Mouse (Mus musculus) C2C12 (cell line): ENCODE data around the gene Pdia3. TPM values are rescaled to one million over a fixed set of nuclear protein-coding genes. Genes with fewer than 3 reads are reported as not detected.
"Not testable (repeated sequence)": the region's sequence is repeated elsewhere in the genome, so short reads cannot be mapped to it uniquely, and the experiment has no call there.

Source experiments
- H3K27me3 ChIP-seq: one replicate; pipeline ENCODE4 v1.6.1; 2011; ENCODE audit not compliant: control insufficient read depth, insufficient read depth, insufficient read length
- H3K36me3 ChIP-seq: one replicate; pipeline ENCODE4 v1.6.1; 2011; ENCODE audit not compliant: control insufficient read depth, insufficient read depth
- H3K4me3 ChIP-seq: one replicate; pipeline ENCODE4 v1.5.1; 2011; ENCODE audit warnings: mild to moderate bottlenecking, control low read depth; ENCODE audit not compliant: poor library complexity, insufficient read depth, severe bottlenecking
- H3K79me2 ChIP-seq: one replicate; pipeline ENCODE4 v1.6.1; 2011; ENCODE audit not compliant: control insufficient read depth, insufficient read depth
- H3K79me3 ChIP-seq: one replicate; pipeline ENCODE4 v1.6.1; 2011; ENCODE audit warnings: low read depth, control low read depth
- H3ac ChIP-seq: one replicate; pipeline ENCODE3; 2011; ENCODE audit warnings: low read depth; ENCODE audit not compliant: control insufficient read depth, insufficient read length
- CEBPB ChIP-seq: IDR thresholded peaks from one replicate; pipeline ENCODE4 v1.6.1; 2011; ENCODE audit warnings: low read depth, mild to moderate bottlenecking, control low read depth, moderate library complexity
- CTCF ChIP-seq: IDR thresholded peaks from one replicate; pipeline ENCODE4 v1.5.1; 2011; ENCODE audit not compliant: control insufficient read depth, insufficient read depth, insufficient read length
- FOSL1 ChIP-seq: IDR thresholded peaks from one replicate; pipeline ENCODE4 v1.8.0; 2011; ENCODE audit warnings: mild to moderate bottlenecking, low read length; ENCODE audit not compliant: poor library complexity, insufficient read depth, severe bottlenecking
- MAX ChIP-seq: IDR thresholded peaks from one replicate; pipeline ENCODE4 v1.6.1; 2011; ENCODE audit warnings: mild to moderate bottlenecking, control low read depth
- MYOD1 ChIP-seq: IDR thresholded peaks from one replicate; pipeline ENCODE4 v1.6.1; 2011; ENCODE audit warnings: low read depth; ENCODE audit not compliant: control insufficient read depth, insufficient read length
- MYOG ChIP-seq: IDR thresholded peaks from one replicate; pipeline ENCODE4 v1.6.1; 2011; ENCODE audit not compliant: control insufficient read depth, insufficient read length; ENCODE audit errors: extremely low read depth
- USF1 ChIP-seq: IDR thresholded peaks from one replicate; pipeline ENCODE4 v1.6.1; 2011; ENCODE audit warnings: low read depth, mild to moderate bottlenecking, control low read depth, moderate library complexity
- polyA plus RNA-seq: library from polyadenylated mRNA; unstranded; fragments of >200 nt; fragmentation: generic; extraction: Trizol; gene quantifications from one replicate; pipeline ENCODE4 v1.2.1, GENCODE M21; 2012; ENCODE audit warnings: missing spikeins

The Pdia3 gene
- polyA plus RNA-seq, 1 experiment, result 214 TPM

- Histone ChIP-seq H3K4me3 (no peak overlapping the region), H3K27me3 (no peaks in the 10 kb centered on the region), H3K79me3 (peaks cover 9% of the 10 kb centered on the region), H3ac (no peak overlapping the region), H3K36me3 (peaks cover 14% of the 10 kb centered on the region), H3K79me2 (peaks cover 21% of the 10 kb centered on the region)
- TF ChIP-seq MYOD1 (no peak), CTCF (no peak)
Measured at GRCm38 (mm10) chr2:121460071-121460470, 46.5 kb downstream of the Pdia3 start.

- not testable (repeated sequence) for H3ac ChIP-seq, H3K36me3 ChIP-seq, H3K27me3 ChIP-seq, H3K79me3 ChIP-seq, H3K4me3 ChIP-seq
- H3K79me2 ChIP-seq, result peaks cover 24% of the 10 kb centered on the region
Measured at GRCm38 (mm10) chr2:121468982-121469381, 55.4 kb downstream of the Pdia3 start.

DNA sequence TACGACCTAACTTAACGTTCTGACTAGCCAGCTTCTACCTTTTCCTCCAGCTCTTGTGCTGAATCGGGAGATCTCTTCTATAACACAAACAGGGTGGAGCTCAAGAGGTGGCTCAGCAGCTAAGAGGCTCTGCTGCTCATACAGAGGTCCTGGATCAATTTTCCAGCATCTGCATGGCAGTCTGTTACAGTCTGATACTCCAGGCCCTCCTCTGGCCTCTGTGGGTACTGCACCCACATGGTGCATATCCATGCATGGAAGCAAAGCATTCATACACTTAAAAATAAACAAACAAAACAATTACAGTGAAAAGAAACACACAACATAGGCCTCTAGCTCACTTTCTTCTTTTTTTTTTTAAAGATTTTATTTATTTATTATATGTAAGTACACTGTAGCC lies 59.2 kb downstream of the Pdia3 start:
- H3K4me3 ChIP-seq, H3K36me3 ChIP-seq, H3ac ChIP-seq, H3K79me3 ChIP-seq, H3K27me3 ChIP-seq: not testable (repeated sequence)
- H3K79me2 ChIP-seq, result peaks cover 24% of the 10 kb centered on the region

DNA sequence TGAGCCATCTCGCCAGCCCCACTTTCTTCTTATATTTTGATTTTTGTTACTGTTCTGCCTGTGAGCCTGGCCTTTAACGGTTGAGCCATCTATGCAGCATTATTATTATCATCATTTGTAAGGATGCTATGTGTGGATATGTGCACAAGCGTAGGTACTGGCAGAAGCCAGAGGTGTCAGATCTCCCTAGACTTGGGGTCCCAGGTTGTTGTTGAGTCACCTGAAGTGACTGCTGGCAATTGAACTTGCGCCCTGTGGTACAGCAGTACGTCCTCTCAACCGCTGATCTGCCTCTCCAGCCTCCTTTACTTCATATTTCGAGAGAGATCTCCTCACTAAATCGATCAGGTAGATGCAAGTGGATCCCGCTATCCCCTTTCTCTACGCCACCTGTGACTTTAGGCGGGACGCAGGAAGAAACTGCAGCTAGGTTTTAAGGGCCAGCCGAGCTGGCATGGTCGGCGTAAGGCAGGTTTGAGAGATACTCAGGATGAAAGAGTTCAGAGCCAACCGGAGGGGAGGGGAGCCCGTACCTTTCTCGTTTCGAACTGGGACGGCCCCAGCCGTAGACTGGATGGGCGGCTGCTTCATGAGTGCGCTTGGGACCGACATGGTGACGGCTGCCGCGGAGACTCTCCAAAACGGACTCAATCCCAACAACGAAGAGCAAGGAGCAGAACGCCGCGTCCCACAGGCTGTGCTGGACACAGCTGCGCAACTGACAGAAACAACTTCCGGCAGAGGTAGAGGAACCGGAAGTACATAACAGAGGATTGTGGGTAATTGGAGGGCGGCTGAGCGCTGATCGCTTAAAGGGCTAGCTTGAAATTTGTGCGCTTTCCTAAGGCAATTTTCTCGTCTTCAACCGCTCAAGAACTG lies 60.0 kb downstream of the Pdia3 start, which contains the start of gene Mfap1b:
Mfap1b (minus strand) TSS at position 767 of the 879 bp plus-strand sequence.
- not testable (repeated sequence) for H3K79me3 ChIP-seq, H3K27me3 ChIP-seq, H3K36me3 ChIP-seq
- peak within 1 kb of the TSS; percentile 36 for H3K4me3 ChIP-seq
- peaks cover 24% of the 10 kb centered on the region for H3K79me2 ChIP-seq
- peak within 1 kb of the TSS; percentile 40 for H3ac ChIP-seq

- Histone ChIP-seq H3K4me3 (peak overlapping the region; percentile 36), H3K79me2 (peaks cover 24% of the 10 kb centered on the region), H3K79me3 (peaks cover 8% of the 10 kb centered on the region), H3K27me3 (no peaks in the 10 kb centered on the region), H3K36me3 (no peaks in the 10 kb centered on the region), H3ac (no peak overlapping the region)
- TF ChIP-seq CTCF, result no peak
- no peak for TF ChIP-seq CEBPB
- TF ChIP-seq FOSL1, result no peak
Measured at GRCm38 (mm10) chr2:121474180-121474535, 60.6 kb downstream of the Pdia3 start.

DNA sequence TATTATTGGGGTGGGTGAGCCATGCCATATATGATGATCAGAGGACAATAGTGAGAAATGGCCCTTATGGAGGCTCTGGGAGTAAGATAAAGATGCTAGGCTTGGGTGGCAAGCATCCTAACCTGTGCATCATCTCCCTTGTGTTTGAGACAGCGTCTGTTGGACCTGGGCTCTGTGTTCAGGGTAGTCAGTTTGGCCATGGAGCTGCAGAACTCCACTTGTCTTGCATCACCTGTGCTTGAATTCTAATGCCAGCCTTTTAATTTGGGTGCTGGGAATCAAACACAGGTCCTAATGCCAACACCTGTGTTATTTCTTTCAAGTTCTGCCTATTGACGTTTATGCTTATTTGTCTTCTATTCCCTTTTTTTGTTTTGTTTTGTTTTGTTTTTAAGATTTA lies 61.7 kb downstream of the Pdia3 start:
- peaks cover 23% of the 10 kb centered on the region for H3K79me2 ChIP-seq
- H3K4me3 ChIP-seq, H3ac ChIP-seq, H3K79me3 ChIP-seq, H3K27me3 ChIP-seq, H3K36me3 ChIP-seq: not testable (repeated sequence)

DNA sequence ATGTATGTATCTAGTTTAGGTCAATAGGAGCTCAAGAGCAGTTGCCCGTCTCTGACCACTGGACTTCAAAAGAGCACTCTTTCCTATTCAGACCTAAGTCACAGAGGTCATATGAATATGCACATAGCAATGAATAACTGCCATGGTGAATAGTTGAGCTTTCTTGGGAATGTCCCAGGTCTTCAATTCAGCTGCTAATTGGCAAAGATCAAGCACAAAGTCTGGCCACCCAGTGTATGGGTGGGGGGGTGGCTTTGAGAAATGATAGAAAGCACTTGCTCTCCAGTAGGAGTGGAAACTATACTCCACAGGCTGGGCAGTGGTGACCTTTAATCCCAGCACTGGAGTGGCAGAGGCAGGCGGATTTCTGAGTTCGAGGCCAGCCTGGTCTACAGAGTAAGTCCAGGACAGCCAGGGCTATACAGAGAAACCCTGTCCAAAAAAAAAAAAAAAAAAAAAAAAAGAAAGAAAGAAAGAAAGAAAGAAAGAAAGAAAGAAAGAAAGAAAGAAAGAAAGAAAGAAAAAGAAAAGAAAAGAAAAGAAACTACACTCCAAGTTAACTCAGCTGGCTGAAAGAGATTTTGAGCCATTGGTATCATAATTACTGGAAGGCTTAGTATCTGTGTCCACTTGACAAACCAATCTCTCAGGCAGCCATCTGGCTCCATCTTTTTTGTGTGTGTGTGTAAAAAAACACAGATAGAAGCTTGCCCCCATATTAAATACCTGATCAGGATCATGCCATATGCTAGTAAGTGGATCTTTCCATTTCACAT lies 64.1 kb downstream of the Pdia3 start:
- TF ChIP-seq USF1 (no peak), CTCF (no peak), MAX (no peak), MYOG (no peak), MYOD1 (no peak), CEBPB (no peak), FOSL1 (no peak)
- Histone ChIP-seq H3K79me2 (peaks cover 7% of the 10 kb centered on the region), H3K27me3 (no peaks in the 10 kb centered on the region), H3K79me3 (peaks cover 2% of the 10 kb centered on the region), H3K36me3 (no peaks in the 10 kb centered on the region), H3ac (no peak overlapping the region), H3K4me3 (no peak overlapping the region)
